Mouse (Mus musculus): ENCODE results near the gene Snta1.

DNA sequence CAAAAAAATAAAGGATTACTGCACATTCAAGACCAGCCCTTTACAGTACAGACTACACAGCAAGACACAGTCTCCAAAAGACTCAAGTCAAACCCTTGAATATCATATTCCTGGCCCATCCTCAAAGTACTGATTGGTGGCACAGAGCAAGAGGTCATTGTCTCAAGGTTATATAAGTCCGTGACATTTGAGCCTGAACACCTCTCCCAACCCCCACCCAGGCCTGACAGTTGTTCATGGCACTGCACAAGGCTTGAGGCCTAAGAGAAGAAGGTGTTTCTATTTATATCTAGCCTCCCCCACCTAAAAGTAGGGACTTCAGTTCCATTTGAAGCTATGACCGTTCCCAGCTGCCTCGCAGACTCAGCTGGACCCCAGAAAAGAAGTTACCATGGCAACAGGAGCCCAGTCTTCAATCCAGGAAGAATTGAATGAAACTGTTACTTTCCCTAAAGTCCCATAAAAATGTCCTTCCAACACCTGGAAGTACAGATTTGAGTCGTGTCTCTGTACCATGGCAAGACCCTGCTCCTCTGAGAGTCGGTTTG is 2.4 kb downstream of the Snta1 start:
- TF ChIP-seq CTCF (IDR thresholded peaks at IDR 0.05; ENCODE audit: extremely low read depth, insufficient read length, insufficient replicate concordance, low read depth, low read length) (no peak), POLR2A (IDR thresholded peaks at IDR 0.05; ENCODE audit: low read depth, low read length) (no peak)

Measured in small intestine, adult 2 months (tissue).